Mouse (Mus musculus): ENCODE measurements around the gene Vipr2.

DNA sequence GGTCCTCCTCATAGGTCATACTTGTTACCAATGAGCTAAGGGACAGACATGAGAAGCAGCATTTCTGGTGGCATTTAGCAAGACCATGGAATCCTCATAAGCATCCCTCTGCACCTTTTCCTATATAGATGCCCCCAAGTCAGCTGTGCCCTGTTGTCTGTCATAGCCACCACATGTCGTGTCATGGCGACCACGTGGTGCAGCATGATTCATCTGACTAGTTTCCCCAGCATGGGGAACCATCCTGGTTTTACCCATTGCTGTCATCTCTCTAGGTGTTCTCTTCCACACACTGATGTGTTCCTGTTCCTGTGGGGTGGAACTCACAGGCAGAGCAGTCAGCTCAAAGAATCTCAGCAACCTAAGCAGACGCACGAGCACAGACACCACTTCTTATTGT, 55.4 kb downstream of the Vipr2 start:
- TF ChIP-seq E2F4 (IDR thresholded peaks at IDR 0.05; ENCODE audit: insufficient read depth) = no peak
- no peak for TF ChIP-seq POLR2AphosphoS2 (IDR thresholded peaks at IDR 0.05; ENCODE audit: insufficient read length, low read depth)

Data from myocyte (in vitro differentiated cells).